Mouse (Mus musculus) cortical plate, adult 2 months (tissue): Measurements from ENCODE around the gene Pzp.

Experiments
- CTCF ChIP-seq: fragments of 200-500 bp; IDR thresholded peaks from 2 replicates; pipeline ENCODE4 v1.5.1; 2011; ENCODE audit warnings: mild to moderate bottlenecking, control low read depth, low read length; ENCODE audit not compliant: insufficient read depth; ENCODE audit errors: extremely low read depth
- POLR2A ChIP-seq: fragments of 200-500 bp; IDR thresholded peaks from 2 replicates; pipeline ENCODE4 v1.6.1; 2011; ENCODE audit warnings: mild to moderate bottlenecking, low read length, control low read depth; ENCODE audit not compliant: insufficient read depth; ENCODE audit errors: extremely low read depth

DNA sequence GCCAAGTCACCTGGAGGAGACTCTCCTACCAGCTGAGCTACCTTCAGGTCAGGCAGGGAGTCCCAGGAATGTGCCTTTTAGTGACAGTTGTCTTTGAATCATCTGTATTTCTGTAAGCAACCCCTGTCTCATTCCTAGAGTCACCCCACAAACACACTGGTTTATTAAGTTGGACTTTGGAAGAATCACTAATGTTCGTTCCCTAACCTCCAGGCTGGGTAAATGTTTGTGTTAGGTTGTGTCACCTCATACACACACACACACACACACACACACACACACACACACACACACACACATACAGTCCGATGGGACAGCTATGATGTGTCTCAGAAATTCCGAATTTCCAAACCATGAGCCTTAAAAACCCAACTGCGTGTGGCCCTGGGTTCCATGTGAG lies 719 bp downstream of the Pzp start:
- no peak for TF ChIP-seq POLR2A
- no peak for TF ChIP-seq CTCF
